Mouse (Mus musculus): ENCODE data around the gene Arf3. TPM values are rescaled to one million over a fixed set of nuclear protein-coding genes. Genes with fewer than 3 reads are reported as not detected.

Gene Arf3
- total and polyA plus RNA-seq, 3 experiments, result 37.4 to 239 (median 140) TPM

DNA sequence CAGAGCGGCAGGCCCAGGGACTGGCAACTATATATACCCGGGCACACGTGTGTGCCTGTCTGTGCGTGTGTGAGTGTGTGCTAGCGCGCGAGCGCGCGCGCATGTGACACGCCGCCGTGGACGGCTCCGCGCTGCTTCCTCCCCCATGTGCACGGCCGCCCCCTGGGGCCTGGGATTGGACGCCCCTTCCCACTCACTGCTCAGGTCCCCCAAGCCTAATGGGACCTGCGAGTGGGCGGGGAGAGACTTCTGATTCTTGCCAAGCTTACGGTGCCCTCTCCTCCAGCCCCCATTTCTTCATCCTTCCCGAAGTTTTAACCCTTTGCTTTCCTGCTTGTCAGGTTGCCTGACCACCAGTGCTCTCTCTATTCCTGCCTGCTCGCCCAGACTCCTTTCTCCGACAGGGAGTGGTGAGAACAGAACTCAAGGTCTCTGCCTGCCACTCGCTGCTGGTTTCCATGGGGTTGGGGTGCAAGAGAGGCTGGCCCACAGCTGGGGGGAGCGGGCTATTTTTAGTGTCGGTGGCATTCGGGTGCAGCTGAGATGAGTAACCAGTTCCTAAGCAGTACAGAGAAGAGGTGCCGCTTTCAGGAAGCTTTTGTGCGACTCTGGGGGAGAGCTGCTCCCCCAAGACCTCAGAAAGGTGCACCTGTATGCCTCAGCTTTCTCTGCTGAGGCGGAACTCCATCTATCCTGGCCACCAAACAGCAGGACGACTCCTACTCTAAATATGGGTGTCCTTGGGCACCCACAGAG is 45.1 kb upstream of the Arf3 start:
- DNase-seq (ENCODE audit: low read depth, low spot score), result peak; percentile 53
- H3K79me2 ChIP-seq (ENCODE audit: control insufficient read depth, insufficient read depth, low read length, poor library complexity), result peaks cover 28% of the 10 kb centered on the region
- peaks cover 3 to 8% of the 10 kb centered on the region in 2 experiments for H3K36me3 ChIP-seq (ENCODE audit: control insufficient read depth in 1 of 2, insufficient read depth in 2 of 2, low read length in 2 of 2)
- peak overlapping the region; percentile 49 to 56 for H3K4me3 ChIP-seq (ENCODE audit: control insufficient read depth in 1 of 2, insufficient read depth in 1 of 2, low read depth in 2 of 2, low read length in 2 of 2)
- H3K27ac ChIP-seq (ENCODE audit: control insufficient read depth, low read depth, low read length), result no peak overlapping the region
- H3K4me1 ChIP-seq (ENCODE audit: control insufficient read depth in 1 of 2, insufficient read depth in 2 of 2, low read length in 2 of 2), result peaks cover 2 to 15% of the 10 kb centered on the region in 2 experiments; a peak in 2 of 4 replicates
- H3K9ac ChIP-seq (ENCODE audit: control insufficient read depth, low read depth, low read length, poor library complexity, severe bottlenecking), result peak overlapping the region; percentile 66
- H3K27me3 ChIP-seq (ENCODE audit: control insufficient read depth in 1 of 2, insufficient read depth in 2 of 2, low read length in 2 of 2), result no peaks in the 10 kb centered on the region
- H3K9me3 ChIP-seq (replicated peaks; ENCODE audit: insufficient read depth, low read length), result no peaks in the 10 kb centered on the region
- TF ChIP-seq SIN3A (IDR thresholded peaks at IDR 0.05; ENCODE audit: low read length), result no peak
- peak; percentile 57 for TF ChIP-seq MXI1 (IDR thresholded peaks at IDR 0.05; ENCODE audit: low read depth, low read length)
- peak; percentile 67 for TF ChIP-seq MAX (IDR thresholded peaks at IDR 0.05; ENCODE audit: low read length)
- TF ChIP-seq USF1 (IDR thresholded peaks at IDR 0.05; ENCODE audit: low read depth, low read length), result peak; percentile 41; the same call in 1 of the 2 replicates

DNA sequence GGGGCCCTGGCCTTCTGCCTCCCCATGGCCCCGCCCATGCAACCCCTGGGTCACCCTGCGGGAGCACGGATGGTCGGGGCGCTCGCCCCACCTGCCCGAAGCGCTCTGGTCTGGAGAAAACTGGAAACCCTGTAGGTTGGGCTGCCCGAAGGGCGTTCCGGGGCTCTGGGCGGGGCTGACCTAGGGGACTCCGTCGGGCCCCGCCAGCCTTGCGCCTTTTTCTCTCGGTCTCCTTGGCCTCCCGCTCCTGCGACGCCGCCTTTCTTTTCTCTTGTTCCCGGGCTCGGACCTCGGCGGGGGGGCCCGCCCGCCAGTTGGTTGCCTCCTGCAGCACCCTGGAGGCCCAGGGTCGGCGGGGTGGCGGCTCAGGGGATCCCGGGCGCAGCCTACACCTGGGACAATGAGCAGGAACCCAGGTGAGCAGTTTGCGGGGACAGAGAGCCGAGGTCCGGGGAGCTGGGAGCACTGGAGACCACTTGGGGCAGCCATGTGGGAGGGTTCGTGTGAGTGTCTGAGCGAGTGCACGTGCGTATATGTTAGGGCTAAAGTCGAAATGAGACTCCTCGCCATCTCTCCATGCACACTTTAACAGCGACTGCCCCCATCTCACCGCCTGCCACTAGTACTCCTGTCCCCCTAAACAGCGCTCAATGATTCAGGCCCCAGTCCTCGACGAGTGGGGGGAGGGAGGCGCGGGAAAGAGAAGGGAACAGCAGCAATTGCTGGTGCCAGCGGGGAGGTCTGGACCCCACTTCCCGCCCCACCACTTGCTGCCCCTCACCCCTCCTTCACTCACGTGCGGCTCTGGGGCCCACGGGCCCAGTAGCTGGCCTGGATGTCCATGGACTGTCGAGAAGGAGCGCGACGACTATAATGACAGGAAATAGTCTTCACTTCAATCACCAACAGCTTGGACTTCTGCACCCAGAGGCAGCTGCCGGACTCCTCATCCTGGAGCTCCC is 44.1 kb upstream of the Arf3 start:
- peak overlapping the region; percentile 85 for H3K9ac ChIP-seq (ENCODE audit: control insufficient read depth, low read depth, low read length, poor library complexity, severe bottlenecking)

More for the DNA sequence above, 44.1 kb upstream of the Arf3 start:
- TF ChIP-seq MYB (IDR thresholded peaks at IDR 0.05; ENCODE audit: low read depth, low read length), result no peak
- no peak for TF ChIP-seq CHD1 (IDR thresholded peaks at IDR 0.05; ENCODE audit: low read depth, low read length)
- TF ChIP-seq POLR2AphosphoS2 (IDR thresholded peaks at IDR 0.05; ENCODE audit: low read length), result peak; percentile 33; the same call in 1 of the 2 replicates
- TF ChIP-seq MAX (IDR thresholded peaks at IDR 0.05; ENCODE audit: low read length), result 0 out of 2 replicates have a peak, but pooled peaks have one; percentile 43
- TF ChIP-seq BHLHE40 (IDR thresholded peaks at IDR 0.05; ENCODE audit: borderline replicate concordance, low read depth, low read length), result peak; percentile 52
- peak; percentile 25; the same call in 1 of the 2 replicates for TF ChIP-seq SIN3A (IDR thresholded peaks at IDR 0.05; ENCODE audit: low read length)
- TF ChIP-seq ZKSCAN1 (IDR thresholded peaks at IDR 0.05; ENCODE audit: low read depth, low read length), result no peak
- TF ChIP-seq NRF1 (IDR thresholded peaks at IDR 0.05; ENCODE audit: insufficient read depth, low read depth, low read length, poor library complexity, severe bottlenecking), result no peak
- peak in 1 of 2 experiments; percentile 61; a peak in 1 of 4 replicates for TF ChIP-seq POLR2A (IDR thresholded peaks at IDR 0.05; ENCODE audit: control insufficient read depth in 1 of 2, insufficient read depth in 1 of 2, low read depth in 1 of 2, low read length in 2 of 2, poor library complexity in 1 of 2)
- no peak for TF ChIP-seq USF2 (IDR thresholded peaks at IDR 0.05; ENCODE audit: borderline replicate concordance in 1 of 2, insufficient read depth in 1 of 2, low read depth in 1 of 2, low read length in 2 of 2)
- TF ChIP-seq MAFK (IDR thresholded peaks at IDR 0.05; ENCODE audit: borderline replicate concordance, low read depth, low read length), result no peak
- 0 out of 2 replicates have a peak, but pooled peaks have one; percentile 4 for TF ChIP-seq TBP (IDR thresholded peaks at IDR 0.05; ENCODE audit: low read depth, low read length)
- TF ChIP-seq NELFE (IDR thresholded peaks at IDR 0.05; ENCODE audit: low read depth, low read length), result peak; percentile 55
- TF ChIP-seq MXI1 (IDR thresholded peaks at IDR 0.05; ENCODE audit: low read depth, low read length), result peak; percentile 53
- Histone ChIP-seq H3K27me3 (ENCODE audit: control insufficient read depth in 1 of 2, insufficient read depth in 2 of 2, low read length in 2 of 2) (no peaks in the 10 kb centered on the region), H3K27ac (ENCODE audit: control insufficient read depth, low read depth, low read length) (peak overlapping the region; percentile 73), H3K36me3 (ENCODE audit: control insufficient read depth in 1 of 2, insufficient read depth in 2 of 2, low read length in 2 of 2) (peaks cover 3 to 8% of the 10 kb centered on the region in 2 experiments), H3K79me2 (ENCODE audit: control insufficient read depth, insufficient read depth, low read length, poor library complexity) (peaks cover 28% of the 10 kb centered on the region), H3K4me3 (ENCODE audit: control insufficient read depth in 1 of 2, insufficient read depth in 1 of 2, low read depth in 2 of 2, low read length in 2 of 2) (peak overlapping the region; percentile 58), H3K9me3 (replicated peaks; ENCODE audit: insufficient read depth, low read length) (no peaks in the 10 kb centered on the region), H3K4me1 (ENCODE audit: control insufficient read depth in 1 of 2, insufficient read depth in 2 of 2, low read length in 2 of 2) (peaks cover 2 to 12% of the 10 kb centered on the region in 2 experiments; a peak in 2 of 4 replicates)
- peak; percentile 75 for DNase-seq (ENCODE audit: low read depth, low spot score)

All from MEL (cell line).